Mouse (Mus musculus) kidney, postnatal 14 days (tissue): ENCODE results near the gene 1700025G04Rik.

Experiments used
- DNase-seq: peaks from one replicate; pipeline ENCODE4 v3.0.0; 2022; ENCODE audit warnings: mixed read lengths

The 1700025G04Rik gene

DNA sequence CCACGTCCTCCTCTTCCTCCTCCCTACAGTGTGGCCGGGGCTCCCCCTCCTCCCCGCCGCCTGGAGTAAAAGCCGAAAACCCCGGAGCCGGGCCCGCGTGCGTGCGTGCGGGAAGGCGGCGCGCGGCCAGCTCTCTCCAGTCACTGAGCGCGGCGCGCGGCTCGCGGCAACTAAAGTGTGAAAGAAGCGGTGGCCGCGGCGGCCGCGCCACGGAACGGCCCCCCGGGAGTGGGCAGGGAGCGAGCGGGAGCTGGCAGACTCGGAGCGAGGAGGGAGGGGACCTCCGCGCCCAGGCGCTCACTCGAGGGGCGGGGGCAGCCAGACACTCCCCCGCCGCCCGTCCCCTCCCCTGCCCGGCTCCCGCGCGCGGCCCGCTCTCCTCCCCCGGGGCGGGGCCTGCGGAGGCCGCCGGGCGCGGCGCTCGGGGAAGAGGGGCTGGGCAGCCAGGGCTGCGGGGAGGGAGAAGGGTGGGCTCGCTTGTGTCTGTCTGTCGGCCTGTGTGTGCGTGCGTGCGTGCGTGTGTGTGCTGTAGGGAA, at the start of gene 1700025G04Rik:
Gene 1700025G04Rik, minus strand, starts transcription at position 108 of the 536 bp plus-strand sequence.
- peak; percentile 93 for DNase-seq

DNA sequence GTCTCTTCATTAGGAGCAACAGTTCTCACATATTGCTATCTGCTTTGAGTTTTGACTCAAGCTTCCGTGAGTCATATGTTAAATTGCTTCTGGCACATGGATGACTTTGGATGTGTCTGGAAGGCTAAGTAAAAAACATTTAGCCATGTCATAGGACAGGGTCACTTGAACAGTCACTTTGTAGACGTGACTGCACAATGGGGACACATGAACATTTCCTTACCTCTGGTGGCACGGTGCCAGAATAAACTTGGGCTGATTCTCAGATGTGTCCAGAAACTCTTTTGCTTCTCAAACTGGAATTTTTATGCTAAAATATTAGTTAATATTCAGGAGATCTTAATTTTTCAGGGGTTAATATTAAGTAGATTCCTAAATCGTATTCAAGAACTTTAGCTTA, 49.6 kb upstream of the 1700025G04Rik start:
- DNase-seq, result peak; percentile 38

DNA sequence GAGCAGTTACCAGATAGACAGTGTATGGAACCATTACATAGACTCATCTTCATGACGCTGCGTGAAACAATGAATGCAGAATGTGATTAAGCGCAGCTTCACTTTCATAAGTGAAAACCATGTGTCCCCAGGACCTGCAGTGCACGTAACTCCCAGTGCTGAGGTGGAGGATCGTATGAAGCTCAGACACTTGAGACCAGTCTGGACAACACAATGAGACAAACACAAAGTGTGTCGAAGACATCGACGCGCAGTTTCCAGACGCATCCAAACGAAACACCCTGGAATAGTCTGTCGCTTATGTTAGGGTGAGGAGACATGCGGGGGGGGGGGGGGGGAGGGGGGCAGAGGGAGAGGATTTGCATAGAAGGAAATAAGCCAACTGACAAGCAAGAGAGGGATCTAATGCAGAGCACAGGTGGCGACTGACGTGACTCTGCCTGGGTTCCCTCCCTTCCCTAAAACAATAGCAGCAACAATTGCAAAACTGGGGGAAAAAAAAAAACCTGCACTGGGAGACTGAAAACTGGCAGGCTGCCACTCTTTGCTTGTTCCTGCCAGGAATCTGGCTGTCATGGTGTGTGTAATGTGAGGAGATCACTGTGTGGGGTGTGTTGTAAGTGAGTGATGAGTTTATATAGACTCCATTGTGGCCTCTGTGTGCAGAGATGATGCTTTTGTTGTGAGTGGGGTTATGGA, 40.3 kb upstream of the 1700025G04Rik start:
- DNase-seq, result peak; percentile 40

DNA sequence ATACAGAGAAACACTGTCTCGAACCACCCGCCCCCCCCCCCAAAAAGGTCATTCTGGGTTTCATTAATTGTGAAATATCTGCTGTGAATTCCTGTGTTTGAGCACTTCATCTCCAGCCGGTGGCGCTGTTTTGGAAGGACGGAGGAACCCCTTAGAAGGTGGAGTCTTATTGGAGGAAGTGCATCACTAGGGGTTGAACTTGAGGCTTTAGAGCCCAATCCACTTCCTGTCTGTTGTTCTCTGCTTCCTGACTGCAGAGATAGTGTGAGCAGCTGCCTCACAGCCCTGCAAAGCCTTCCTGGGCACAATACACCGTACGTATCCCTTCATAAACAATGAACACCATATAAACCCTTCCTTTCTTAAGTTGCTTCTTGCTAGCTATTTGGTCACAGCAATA, 35.5 kb upstream of the 1700025G04Rik start:
- no peak for DNase-seq

DNA sequence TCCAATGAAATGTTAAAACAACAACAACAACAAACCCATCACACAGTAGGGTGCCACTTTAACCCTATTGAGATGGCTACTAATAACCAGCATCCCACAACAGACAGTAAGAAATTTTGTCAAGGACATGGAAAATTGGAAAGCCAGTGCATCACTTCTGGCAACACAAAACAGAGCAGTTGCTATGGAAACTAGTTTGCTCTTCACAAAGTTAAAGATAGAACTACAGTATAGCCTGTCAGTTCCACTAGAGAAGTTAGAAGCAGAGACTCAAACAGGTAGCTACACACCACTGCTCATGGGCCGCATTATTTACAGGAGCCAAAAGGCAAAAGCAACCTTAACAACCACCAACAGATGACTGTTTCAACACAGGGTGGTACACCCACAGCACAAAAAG, 20.2 kb upstream of the 1700025G04Rik start:
- no peak for DNase-seq

DNA sequence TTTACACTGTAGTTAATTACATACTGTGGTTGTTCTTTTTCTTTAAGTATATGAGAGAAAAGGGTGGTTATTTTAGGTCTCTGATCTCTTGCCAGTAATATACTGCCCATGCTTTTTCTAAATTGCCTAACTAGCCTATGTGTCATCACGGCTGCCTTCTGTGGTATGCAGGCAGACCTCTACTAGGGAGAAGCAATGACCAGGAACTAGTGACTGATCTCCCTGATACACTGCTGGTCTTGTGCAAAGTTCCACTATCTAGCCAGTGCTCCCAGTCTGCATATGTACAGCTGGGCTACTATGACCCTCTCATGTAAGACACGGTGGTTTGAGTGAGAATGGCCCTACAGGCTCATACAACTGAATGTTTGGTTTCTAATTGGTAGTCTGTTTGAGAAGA, 16.2 kb upstream of the 1700025G04Rik start:
- no peak for DNase-seq

DNA sequence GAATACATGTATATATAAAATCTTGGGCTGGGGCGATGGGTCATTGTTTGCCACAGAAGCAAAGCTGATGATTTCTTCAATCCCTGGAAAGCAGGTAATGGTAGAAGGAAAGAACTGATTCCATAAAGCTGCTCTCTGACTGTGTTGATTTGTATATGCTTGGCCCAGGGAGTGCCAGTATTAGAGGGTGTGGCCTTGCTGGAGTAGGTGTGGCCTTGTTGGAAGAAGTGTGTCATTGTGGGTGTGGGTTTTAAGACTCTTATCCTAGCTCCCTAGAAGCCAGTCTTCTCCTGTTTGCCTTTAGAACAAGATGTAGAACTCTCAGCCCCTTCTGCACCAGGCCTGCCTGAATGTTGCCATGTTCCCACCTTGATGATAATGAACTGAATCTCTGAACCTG, 15.3 kb upstream of the 1700025G04Rik start:
- DNase-seq, result no peak

DNA sequence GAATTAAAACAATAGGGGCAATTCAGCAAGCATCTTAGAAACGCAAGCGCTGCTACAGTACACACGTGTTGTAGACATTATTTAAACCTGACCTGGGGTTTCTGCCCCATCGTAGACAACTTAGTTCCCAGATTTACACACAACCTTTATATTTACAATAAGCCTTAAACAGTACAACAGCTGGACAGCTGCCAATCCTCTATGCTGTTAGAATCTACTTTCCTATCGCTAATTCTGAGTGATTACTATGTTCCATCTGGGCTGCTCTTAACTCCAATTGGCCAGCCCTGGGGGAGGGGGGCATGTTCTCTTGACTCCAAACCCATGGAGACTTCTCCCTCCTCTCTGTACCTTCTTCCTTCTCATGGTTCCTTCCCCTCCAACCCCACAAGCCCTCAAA, 11.8 kb upstream of the 1700025G04Rik start:
- DNase-seq, result no peak

DNA sequence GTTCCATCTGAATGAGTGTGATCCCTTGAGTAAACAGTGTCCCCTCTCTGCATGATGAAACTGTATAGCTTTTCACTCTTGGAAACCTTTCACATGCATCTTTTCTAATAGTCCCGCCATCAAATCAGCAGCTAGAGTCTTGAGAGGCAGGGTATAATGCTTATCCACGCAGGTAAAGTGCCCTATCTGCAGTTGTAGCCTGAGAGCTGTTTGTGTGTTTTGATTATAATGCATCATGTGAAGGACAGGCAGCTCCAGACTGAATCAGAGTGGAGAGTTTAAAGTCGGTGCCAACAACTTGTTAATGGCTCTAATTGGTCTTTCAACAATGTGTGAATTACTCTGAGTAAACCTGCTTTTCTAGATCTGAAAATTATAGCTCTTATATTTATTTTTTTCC, 6.1 kb upstream of the 1700025G04Rik start:
- no peak for DNase-seq

DNA sequence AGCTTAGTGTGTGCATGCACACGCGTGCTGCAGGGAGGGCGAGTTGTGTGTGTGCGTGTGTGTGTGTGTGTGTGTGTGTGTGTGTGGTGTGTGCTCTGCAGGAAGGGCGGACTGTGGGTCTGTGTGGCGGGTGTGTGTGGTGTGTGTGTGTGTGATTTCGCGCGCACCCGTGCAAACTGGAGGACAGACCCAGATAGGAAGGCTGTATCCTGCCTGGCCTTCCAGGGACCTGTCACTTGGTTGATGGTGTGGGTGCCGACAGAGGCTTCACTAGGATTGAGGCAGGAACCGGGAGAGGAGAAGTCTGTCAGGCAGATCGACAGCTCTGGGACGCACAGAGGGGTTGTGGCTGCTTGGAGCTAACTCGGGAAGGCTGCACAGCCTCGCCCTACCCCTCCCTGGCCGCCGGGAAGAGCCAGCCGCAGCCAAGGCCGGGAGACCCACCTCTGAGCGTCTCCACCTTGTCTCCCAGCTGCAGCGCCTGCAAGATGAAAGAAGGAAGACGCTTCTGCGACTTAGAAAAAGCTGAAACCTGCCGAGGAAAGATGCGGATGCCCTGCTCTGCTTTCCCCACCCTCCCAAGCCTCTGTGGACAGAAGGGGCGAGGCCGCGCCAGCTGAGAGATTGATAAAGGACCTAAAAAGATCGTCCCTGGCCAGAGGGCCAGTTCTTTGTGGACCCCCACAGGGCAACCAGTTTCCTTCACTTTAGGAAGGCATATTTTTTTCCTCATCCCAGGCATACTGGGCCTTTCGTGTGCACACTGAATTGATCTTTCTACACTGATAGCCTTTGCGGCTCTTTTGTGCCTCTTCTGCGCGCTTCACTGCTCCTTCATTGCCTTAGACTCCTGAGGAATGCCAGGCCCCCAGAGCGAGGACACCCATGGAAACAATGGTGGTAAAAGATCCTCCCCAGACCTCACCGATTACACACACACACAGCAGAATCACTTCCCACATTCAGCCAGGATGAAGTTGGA, 930 bp upstream of the 1700025G04Rik start:
- peak; percentile 59 for DNase-seq

DNA sequence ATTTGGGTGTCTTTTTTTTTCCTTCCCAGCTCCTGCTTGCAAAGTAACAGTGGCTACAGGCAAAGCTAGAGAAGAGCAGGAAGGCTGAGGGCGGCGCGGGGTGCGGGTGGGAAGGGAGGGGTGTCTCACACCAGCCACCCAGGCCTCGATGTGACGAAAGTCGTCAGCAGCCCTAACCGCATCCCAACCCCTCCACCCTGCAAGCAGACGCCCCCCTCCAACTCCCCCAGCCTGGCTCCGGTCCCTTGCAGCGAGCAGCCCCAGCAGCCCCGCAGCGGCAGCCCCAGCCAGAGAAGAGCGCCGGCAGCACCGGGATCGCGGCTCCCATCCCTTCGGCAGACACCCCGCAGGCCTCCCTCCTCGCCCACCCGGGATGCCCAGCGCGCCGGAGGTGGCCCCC, 399 bp downstream of the 1700025G04Rik start:
- peak; percentile 39 for DNase-seq

DNA sequence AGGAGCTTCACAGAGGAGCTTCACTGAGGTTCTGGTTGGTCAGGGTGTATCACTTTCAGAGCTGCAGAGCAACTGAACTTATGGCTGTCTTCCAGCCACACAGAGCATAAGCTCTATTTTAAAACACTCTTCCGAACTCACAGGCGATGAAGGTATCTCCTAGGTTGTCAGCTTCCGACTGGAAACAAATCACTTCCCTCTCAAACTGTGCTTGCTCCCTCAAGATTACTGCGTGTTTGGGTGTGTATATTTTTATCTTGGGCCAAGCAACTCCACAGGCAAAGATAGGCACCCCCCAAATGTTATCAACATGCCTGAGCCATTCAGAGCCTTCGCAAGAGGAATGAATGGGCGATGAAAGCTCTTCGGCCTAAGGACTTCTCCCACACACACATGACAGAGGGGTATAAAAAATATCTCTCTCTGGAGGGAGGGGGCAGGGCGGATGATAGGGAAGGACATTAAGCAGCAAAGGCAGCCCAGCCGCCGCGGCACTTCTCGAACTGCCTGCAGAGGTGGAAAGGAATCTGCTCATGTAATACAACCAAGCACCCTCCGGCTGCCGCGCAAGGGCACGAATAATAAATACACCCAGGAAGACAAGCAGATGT, 1.0 kb downstream of the 1700025G04Rik start:
- DNase-seq, result peak; percentile 45

DNA sequence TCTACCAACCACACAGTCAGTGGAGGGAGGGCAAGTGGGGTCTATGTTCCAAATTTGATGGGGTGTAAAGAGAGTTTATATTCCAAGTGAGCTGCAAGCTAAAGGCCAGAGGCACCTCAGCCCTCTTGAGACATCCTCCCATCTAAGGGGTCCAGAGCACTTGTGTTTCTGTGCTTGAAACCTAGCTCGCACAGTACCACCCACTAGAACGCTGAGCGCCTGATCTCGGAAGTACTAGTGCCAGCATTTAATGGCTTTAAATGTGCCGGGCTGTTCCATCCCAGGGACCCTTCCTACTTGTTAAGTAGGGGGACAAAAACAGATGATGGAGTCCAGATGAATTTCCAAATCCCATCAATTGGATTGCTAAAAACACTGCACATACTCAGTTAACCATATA, 1.9 kb downstream of the 1700025G04Rik start:
- no peak for DNase-seq

DNA sequence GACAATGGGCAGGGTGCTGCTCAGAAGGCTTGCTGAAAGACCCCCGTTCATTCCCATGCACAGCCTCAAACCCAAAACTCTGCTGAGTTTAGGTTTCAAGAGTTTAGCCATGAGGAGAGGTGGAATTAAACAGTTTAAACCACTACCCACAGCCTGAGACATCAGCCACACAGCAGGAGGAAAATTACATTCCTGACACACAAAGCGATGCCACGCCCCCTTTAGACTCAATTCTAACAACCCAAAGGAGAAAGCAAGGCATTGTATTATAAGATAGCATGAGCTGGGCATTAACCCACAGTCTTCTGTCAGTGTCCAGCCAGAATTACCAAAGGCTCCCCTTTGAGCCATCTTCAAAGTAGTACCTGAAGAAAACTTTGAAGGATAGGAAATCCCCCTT, 3.0 kb downstream of the 1700025G04Rik start:
- DNase-seq, result no peak

DNA sequence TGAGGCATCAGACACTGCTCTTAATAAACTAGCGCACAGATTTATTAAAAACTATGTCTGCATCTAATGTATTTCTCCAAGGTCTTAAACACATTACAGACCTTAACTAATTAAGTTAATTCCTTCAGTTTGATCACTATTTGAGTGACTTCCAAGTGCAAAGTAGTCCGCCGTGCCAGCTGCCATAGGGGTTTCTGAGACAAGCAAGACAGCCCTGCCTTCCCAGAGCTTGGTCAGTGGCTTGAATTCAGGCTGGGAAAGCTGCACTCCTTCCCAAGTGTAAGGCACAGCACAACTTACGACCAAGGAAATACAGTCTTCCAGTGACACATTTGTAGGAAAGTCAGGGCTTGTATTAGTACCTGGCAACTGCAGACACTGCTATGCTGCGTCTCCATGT, 4.4 kb downstream of the 1700025G04Rik start:
- DNase-seq, result no peak

DNA sequence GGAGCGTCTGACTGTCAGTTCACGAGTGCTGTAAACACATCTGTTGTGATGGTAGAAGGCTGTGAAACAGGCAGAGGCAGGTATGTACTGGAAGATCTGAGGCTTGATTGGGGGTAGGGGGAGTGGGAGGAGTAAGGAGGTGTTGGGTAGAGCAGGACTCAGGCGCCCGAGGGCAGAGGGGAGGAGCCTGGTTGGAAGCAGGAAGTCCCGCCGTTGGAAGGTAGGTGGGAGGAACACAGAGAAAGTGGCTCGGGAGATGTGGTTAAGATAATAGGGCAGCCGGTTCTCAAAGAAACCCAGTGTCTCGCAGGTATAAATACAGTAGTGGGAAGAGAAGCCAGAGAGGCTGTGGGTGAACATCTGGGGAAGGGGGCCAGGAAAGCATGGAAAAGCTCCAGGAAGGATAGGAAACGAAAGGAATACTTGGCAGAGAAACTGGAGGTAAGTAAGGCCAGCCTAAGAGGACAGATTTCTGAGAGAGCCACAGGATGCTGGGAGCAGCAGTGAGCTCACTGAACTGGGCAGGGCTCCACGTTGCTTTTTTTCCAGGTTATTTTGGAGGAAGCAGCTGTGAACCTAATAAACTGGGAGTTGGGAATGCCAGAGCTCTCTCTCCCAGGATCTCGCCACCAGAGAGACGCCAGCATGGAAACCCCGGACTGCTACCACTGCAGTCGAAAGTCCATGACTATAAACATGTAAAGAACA, 5.1 kb downstream of the 1700025G04Rik start:
- DNase-seq, result peak; percentile 75

DNA sequence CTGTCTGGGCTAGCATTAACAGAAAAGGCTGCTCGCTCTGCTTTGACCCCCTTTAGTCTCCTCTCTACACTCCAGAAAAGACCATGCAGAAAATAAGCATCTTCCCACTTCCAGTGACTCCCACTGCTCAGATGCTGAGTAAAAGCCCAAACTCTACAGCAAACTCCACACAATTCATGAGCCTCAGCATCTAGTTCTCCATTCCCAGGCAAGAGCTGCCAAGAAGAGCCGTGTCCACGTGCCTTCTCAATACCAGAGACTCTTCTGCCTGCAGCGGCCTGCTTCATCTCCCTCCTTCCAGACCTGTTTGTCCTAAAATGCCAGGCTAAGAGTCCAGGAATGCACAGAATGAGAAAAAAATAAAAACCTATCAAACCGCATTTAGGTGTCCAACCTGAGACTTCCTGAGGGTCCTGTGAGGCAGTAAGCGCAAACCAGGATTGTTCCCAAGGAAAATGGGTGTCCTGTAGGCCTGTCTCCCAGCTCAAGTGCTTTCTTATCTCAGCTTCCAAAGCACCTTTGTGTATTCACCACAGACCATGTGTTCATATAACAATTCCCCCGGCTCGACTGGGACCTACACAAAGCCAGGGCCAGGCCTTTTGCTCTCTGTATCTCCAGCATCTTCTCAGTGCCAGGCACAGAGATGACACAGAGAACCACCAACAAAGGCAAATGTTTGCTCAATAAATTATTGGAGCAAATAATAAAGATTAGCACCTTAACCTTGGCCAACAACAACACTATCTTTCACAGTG, 7.8 kb downstream of the 1700025G04Rik start:
- no peak for DNase-seq

DNA sequence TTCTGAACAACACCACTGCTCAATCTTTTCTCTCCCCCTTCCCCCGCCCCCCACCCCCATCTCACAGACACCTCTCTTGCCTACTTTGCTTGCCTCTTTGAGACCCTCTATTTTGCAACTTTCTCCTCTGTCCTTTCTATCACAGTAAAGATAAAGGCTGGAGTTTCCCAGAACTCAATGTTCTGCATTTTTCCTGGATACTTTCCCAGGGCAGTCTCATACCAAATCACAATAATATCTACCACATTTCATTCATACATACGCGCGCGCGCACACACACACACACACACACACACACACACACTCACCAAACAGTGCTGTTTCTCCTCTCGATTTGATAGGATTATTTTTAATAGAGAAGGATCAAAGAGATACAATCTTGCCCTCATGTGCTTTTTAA, 8.8 kb downstream of the 1700025G04Rik start:
- no peak for DNase-seq

DNA sequence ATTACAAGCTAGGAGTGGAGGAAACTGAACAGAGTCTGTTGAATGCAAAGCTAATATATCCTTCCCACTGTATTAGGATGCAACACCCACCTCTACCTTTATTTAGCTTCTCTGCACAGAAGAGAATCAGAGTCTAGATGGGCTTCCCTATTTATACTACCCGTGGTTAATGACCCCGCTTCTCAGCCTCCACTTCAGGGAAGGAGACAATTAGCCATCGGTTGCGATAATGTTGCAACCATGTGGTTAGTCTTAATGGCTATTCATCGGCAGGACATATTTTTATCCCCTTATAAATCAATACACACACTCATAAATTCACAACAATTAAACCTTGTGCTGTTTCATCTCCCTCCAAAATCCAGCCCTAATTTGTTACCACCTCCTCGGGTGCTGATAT, 9.7 kb downstream of the 1700025G04Rik start:
- DNase-seq, result no peak

DNA sequence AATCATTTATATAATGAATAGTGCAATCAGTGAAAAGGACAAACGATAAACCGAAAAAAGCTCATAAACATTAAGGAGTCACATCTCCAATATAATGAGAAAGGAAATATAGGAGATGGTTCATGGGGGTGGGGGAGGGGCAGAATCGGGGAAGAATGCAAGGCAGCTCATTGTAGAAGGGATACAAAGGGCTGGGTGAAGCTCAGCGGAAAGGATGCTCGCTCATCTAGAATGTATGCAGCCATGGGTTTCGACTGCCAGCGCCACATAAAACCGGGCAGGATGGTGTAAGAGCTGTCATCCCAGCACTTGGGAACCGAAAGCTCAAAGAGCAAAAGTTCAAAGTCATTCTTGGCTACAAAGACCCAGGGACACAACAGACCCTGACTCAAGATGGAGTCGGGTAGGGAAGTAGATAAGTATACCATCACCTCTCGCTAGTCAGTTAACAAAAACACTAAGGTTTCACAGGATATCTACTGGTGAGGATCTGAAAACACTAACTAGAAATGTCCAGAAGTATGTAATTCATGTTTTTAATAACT, 12.7 kb downstream of the 1700025G04Rik start:
- DNase-seq, result no peak

DNA sequence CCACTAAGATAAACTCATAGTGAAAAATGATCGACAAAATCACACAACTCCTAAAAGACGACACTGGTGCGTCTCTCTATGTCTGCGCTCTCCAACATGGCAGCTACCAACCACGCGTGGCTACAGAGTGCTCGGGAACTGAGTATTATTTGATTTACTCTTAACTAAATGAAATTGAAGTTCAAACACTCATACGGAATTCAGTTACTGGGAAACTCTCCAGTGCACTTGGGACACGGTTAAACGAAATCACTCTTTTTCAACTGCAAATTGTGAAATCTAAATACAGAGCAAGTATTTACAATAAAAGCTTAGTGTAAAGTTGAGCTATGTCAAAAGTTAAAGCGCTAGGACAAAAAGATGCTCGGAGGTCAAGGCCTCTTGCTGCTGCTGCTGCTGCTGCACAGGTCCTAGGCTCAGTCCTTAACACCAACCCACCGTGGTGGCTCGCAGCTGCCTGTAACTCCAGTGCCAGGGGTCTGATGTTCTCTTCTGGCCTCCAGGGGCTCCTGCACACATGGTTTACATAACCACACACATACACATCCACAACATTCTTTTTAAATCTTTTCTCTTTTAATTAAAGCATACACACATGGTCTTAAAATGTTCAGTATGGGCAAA, 13.6 kb downstream of the 1700025G04Rik start:
- no peak for DNase-seq
